Mouse (Mus musculus) midbrain, embryonic 10.5 days (tissue): ENCODE results near the gene Rnf144b. TPM values are rescaled to one million over a fixed set of nuclear protein-coding genes. Genes with fewer than 3 reads are reported as not detected.

Experiments used
- DNase-seq: peaks from one replicate; pipeline ENCODE4 v3.0.0-alpha.2; 2017; ENCODE audit warnings: low spot score
- H3K27ac ChIP-seq: fragments of 300-500 bp; sonication (generic); replicated peaks from 2 replicates; pipeline ENCODE4 v1.5.1; 2016; ENCODE audit warnings: mild to moderate bottlenecking
- H3K27me3 ChIP-seq: fragments of 300-500 bp; sonication (generic); 2 replicates; pipeline ENCODE4 v1.6.1; 2016; ENCODE audit warnings: low read depth, mild to moderate bottlenecking; ENCODE audit not compliant: poor library complexity, severe bottlenecking
- H3K36me3 ChIP-seq: fragments of 300-500 bp; sonication (generic); 2 replicates; pipeline ENCODE4 v1.6.1; 2016; ENCODE audit warnings: mild to moderate bottlenecking, moderate library complexity
- H3K4me1 ChIP-seq: fragments of 300-500 bp; sonication (generic); 2 replicates; pipeline ENCODE4 v1.6.1; 2016
- H3K4me3 ChIP-seq: fragments of 300-500 bp; sonication (generic); 2 replicates; pipeline ENCODE4 v1.5.1; 2016; ENCODE audit warnings: mild to moderate bottlenecking, moderate library complexity
- H3K9me3 ChIP-seq: fragments of 300-500 bp; sonication (generic); replicated peaks from 2 replicates; pipeline ENCODE4 v1.6.1; 2016; ENCODE audit warnings: mild to moderate bottlenecking
- WGBS: fragments of 180-500 bp; shearing (Covaris S2); methylation state at CpG from one replicate; pipeline ENCODE4 v1.1.7; 2016; 5-methylcytosine and 5-hydroxymethylcytosine counted together
- polyA plus RNA-seq: library from polyadenylated mRNA; unstranded; fragments of >200 nt; fragmentation: Nextera tagmentation; extraction: Ambion mirVana; gene quantifications from 2 replicates; pipeline ENCODE4 v1.2.1, GENCODE M21; 2016

Rnf144b gene
- polyA plus RNA-seq, 1 experiment from 2014 or later, result 0.59 TPM

- no peaks in the 10 kb centered on the region for H3K4me1 ChIP-seq
- no peaks in the 10 kb centered on the region for H3K9me3 ChIP-seq
- H3K27ac ChIP-seq, result no peak overlapping the region
- H3K4me3 ChIP-seq, result no peak overlapping the region
- WGBS, result 84% methylated on average over 5 of the region's 5 CpGs
- H3K27me3 ChIP-seq, result no peaks in the 10 kb centered on the region
- DNase-seq, result no peak
- H3K36me3 ChIP-seq, result no peaks in the 10 kb centered on the region
These were observed 92.4 kb downstream of the Rnf144b start for GRCm38 (mm10) chr13:47214895-47215294.

- DNase-seq, result no peak
- Histone ChIP-seq H3K27me3 (no peaks in the 10 kb centered on the region), H3K27ac (no peak overlapping the region), H3K36me3 (no peaks in the 10 kb centered on the region), H3K4me1 (no peaks in the 10 kb centered on the region), H3K9me3 (no peaks in the 10 kb centered on the region), H3K4me3 (no peak overlapping the region)
- WGBS, result 88% methylated on average over 20 of the region's 20 CpGs
These were observed 93.5 kb downstream of the Rnf144b start for GRCm38 (mm10) chr13:47215815-47216585.

- no peak for DNase-seq
- no peaks in the 10 kb centered on the region for H3K36me3 ChIP-seq
- H3K27me3 ChIP-seq, result no peaks in the 10 kb centered on the region
- no peaks in the 10 kb centered on the region for H3K9me3 ChIP-seq
- H3K27ac ChIP-seq, result no peak overlapping the region
- H3K4me3 ChIP-seq, result no peak overlapping the region
- no peaks in the 10 kb centered on the region for H3K4me1 ChIP-seq
- WGBS, result 91% methylated on average over 5 of the region's 5 CpGs
These were observed 94.7 kb downstream of the Rnf144b start for GRCm38 (mm10) chr13:47217107-47217571.

- H3K4me3 ChIP-seq, result no peak overlapping the region
- 76% methylated on average over 6 of the region's 6 CpGs for WGBS
These were observed 95.9 kb downstream of the Rnf144b start for GRCm38 (mm10) chr13:47218351-47218750.

GRCm38 (mm10) chr13:47220426-47220825, 98.0 kb downstream of the Rnf144b start:
- Histone ChIP-seq H3K27me3 (no peaks in the 10 kb centered on the region), H3K27ac (no peak overlapping the region), H3K4me3 (no peak overlapping the region), H3K4me1 (peaks cover 27% of the 10 kb centered on the region), H3K36me3 (no peaks in the 10 kb centered on the region), H3K9me3 (no peaks in the 10 kb centered on the region)
- 91% methylated on average over 10 of the region's 10 CpGs for WGBS
- no peak for DNase-seq

More at GRCm38 (mm10) chr13:47218351-47218750, 95.9 kb downstream of the Rnf144b start:
- Histone ChIP-seq H3K27ac (no peak overlapping the region), H3K27me3 (no peaks in the 10 kb centered on the region), H3K9me3 (no peaks in the 10 kb centered on the region), H3K4me1 (peaks cover 6% of the 10 kb centered on the region), H3K36me3 (no peaks in the 10 kb centered on the region)
- no peak for DNase-seq

- Histone ChIP-seq H3K4me1 (peaks cover 33% of the 10 kb centered on the region), H3K4me3 (peak overlapping the region; percentile 30), H3K27me3 (no peaks in the 10 kb centered on the region), H3K9me3 (no peaks in the 10 kb centered on the region), H3K27ac (peak overlapping the region; percentile 78), H3K36me3 (no peaks in the 10 kb centered on the region)
- WGBS, result 79% methylated on average over 18 of the region's 18 CpGs
- DNase-seq, result peak; percentile 22
These were observed 101.4 kb downstream of the Rnf144b start for GRCm38 (mm10) chr13:47223576-47224538.

- WGBS, result 9% methylated on average over 14 of the region's 14 CpGs
- DNase-seq, result peak; percentile 51
- H3K27me3 ChIP-seq, result no peaks in the 10 kb centered on the region
- peak overlapping the region; percentile 78 for H3K27ac ChIP-seq
- H3K4me3 ChIP-seq, result peak overlapping the region; percentile 30
- H3K36me3 ChIP-seq, result no peaks in the 10 kb centered on the region
- no peaks in the 10 kb centered on the region for H3K9me3 ChIP-seq
- peaks cover 33% of the 10 kb centered on the region for H3K4me1 ChIP-seq
These were observed 102.3 kb downstream of the Rnf144b start for GRCm38 (mm10) chr13:47224648-47225323.

- no peaks in the 10 kb centered on the region for H3K27me3 ChIP-seq
- 80% methylated on average over 3 of the region's 3 CpGs for WGBS
- peak overlapping the region; percentile 78 for H3K27ac ChIP-seq
- no peaks in the 10 kb centered on the region for H3K9me3 ChIP-seq
- peak overlapping the region; percentile 30 for H3K4me3 ChIP-seq
- H3K4me1 ChIP-seq, result peaks cover 33% of the 10 kb centered on the region
- no peaks in the 10 kb centered on the region for H3K36me3 ChIP-seq
- DNase-seq, result no peak
These were observed 102.9 kb downstream of the Rnf144b start for GRCm38 (mm10) chr13:47225324-47225697.

GRCm38 (mm10) chr13:47225802-47226201, 103.3 kb downstream of the Rnf144b start:
- Histone ChIP-seq H3K4me1 (peaks cover 33% of the 10 kb centered on the region), H3K4me3 (no peak overlapping the region), H3K27me3 (no peaks in the 10 kb centered on the region), H3K36me3 (no peaks in the 10 kb centered on the region), H3K27ac (no peak overlapping the region), H3K9me3 (no peaks in the 10 kb centered on the region)
- WGBS, result 84% methylated on average over 9 of the region's 9 CpGs
- no peak for DNase-seq

GRCm38 (mm10) chr13:47226521-47226920, 104.1 kb downstream of the Rnf144b start:
- Histone ChIP-seq H3K36me3 (no peaks in the 10 kb centered on the region), H3K4me3 (no peak overlapping the region), H3K4me1 (peaks cover 33% of the 10 kb centered on the region), H3K9me3 (no peaks in the 10 kb centered on the region), H3K27ac (no peak overlapping the region), H3K27me3 (no peaks in the 10 kb centered on the region)
- DNase-seq, result no peak
- 93% methylated on average over 5 of the region's 5 CpGs for WGBS

- Histone ChIP-seq H3K27me3 (no peaks in the 10 kb centered on the region), H3K27ac (no peak overlapping the region), H3K36me3 (no peaks in the 10 kb centered on the region), H3K9me3 (no peaks in the 10 kb centered on the region), H3K4me1 (peaks cover 31% of the 10 kb centered on the region), H3K4me3 (no peak overlapping the region)
- no peak for DNase-seq
- 96% methylated on average over 8 of the region's 8 CpGs for WGBS
These were observed 105.7 kb downstream of the Rnf144b start for GRCm38 (mm10) chr13:47228201-47228600.

GRCm38 (mm10) chr13:47228626-47229190, 106.3 kb downstream of the Rnf144b start:
- H3K4me3 ChIP-seq, result no peak overlapping the region
- no peaks in the 10 kb centered on the region for H3K9me3 ChIP-seq
- no peak for DNase-seq
- no peaks in the 10 kb centered on the region for H3K27me3 ChIP-seq
- H3K27ac ChIP-seq, result no peak overlapping the region
- peaks cover 26% of the 10 kb centered on the region for H3K4me1 ChIP-seq
- no peaks in the 10 kb centered on the region for H3K36me3 ChIP-seq
- WGBS, result 94% methylated on average over 12 of the region's 12 CpGs
